Mouse (Mus musculus) neutrophil, adult 83 days (primary cell): ENCODE data around the gene Slc26a5. TPM values are rescaled to one million over a fixed set of nuclear protein-coding genes. Genes with fewer than 3 reads are reported as not detected.

Experiments used
- total RNA-seq, 2 experiments: library from RNA; stranded (reverse); gene quantifications; one replicate each; pipeline ENCODE4 v1.2.4; 2023

The Slc26a5 gene
- total RNA-seq: not detected

GRCm38 (mm10) chr5:21865346-21866107, at the start of gene Slc26a5:
Gene Slc26a5, minus strand, starts transcription at chr5:21865604.

DNA sequence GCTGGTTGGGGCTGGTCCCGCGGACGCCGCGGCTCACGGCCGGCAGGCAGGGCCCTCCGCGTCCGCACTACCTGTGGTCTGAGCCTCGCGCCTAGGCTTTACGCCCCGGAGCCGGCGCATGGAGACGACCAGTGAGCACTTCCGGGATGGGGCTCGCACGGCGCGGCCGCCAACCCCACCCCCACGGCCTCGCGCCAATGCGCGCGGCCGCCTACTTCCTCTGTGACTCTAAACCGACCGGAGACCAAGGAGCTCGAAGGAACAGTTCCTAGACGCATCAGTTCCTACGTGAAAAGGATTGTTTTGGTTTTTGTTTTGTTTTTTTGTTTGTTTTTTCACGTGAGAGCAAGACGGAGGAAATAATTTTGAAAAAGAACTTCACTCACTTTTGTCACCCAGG, 80.4 kb downstream of the Slc26a5 start, which contains the start of the genes Dnajc2 and Psmc2:
Dnajc2 (minus strand) TSS at position 199 of the 400 bp plus-strand sequence.
Psmc2 (plus strand) TSS at position 231 of the 400 bp plus-strand sequence.

Other genes starting within 250 kb of the Slc26a5 start
- under 1 TPM in 1 of 2 experiments, not detected in 1; 0.44 TPM for gene Fbxl13, start 220.0 kb downstream of the Slc26a5 start, total RNA-seq
- 1 to 10 TPM; 9.5 to 9.7 TPM for gene Armc10, start 219.8 kb downstream of the Slc26a5 start, total RNA-seq
- gene Napepld, start 164.2 kb downstream of the Slc26a5 start, total RNA-seq: 1 to 10 TPM; 1.3 to 1.4 TPM
- 10 to 100 TPM; 45.7 to 47.7 TPM for gene Pmpcb, start 128.5 kb downstream of the Slc26a5 start, total RNA-seq
- gene Dnajc2, start 80.4 kb downstream of the Slc26a5 start, total RNA-seq: 10 to 100 TPM; 20.1 to 21.8 TPM
- gene Psmc2, start 80.3 kb downstream of the Slc26a5 start, total RNA-seq: 10 to 100 TPM; 54.0 to 60.1 TPM